Mouse (Mus musculus): ENCODE measurements around the gene Zfp13. TPM values are rescaled to one million over a fixed set of nuclear protein-coding genes. Genes with fewer than 3 reads are reported as not detected.
"Not testable (repeated sequence)": the region's sequence is repeated elsewhere in the genome, so short reads cannot be mapped to it uniquely, and the experiment has no call there.

Gene Zfp13
- polyA plus RNA-seq, 1 experiment from 2014 or later: 30.2 TPM

- H3K4me2 ChIP-seq (replicated peaks): peak overlapping the region; percentile 45
- WGBS: 4% methylated on average over 27 of the region's 27 CpGs
- H3K27ac ChIP-seq (replicated peaks): no peak overlapping the region
- H3K4me1 ChIP-seq: peaks cover 13% of the 10 kb centered on the region
- no peaks in the 10 kb centered on the region for H3K9me3 ChIP-seq
- ATAC-seq (replicated peaks): no peak
- peak overlapping the region; percentile 20; the same call in 1 of the 2 replicates for H3K9ac ChIP-seq (replicated peaks)
- H3K36me3 ChIP-seq: no peaks in the 10 kb centered on the region
- H3K4me3 ChIP-seq: peak overlapping the region; percentile 30
- H3K27me3 ChIP-seq: peaks cover 46% of the 10 kb centered on the region
Observed at GRCm38 (mm10) chr17:23537554-23538255, 61.6 kb downstream of the Zfp13 start.

- WGBS: 1% methylated on average over 18 of the region's 29 CpGs
- not testable (repeated sequence) for H3K4me2 ChIP-seq (replicated peaks); H3K4me3 ChIP-seq; H3K36me3 ChIP-seq; H3K9me3 ChIP-seq; ATAC-seq (replicated peaks); H3K27ac ChIP-seq (replicated peaks); H3K4me1 ChIP-seq; H3K9ac ChIP-seq (replicated peaks)
- H3K27me3 ChIP-seq: peaks cover 40% of the 10 kb centered on the region
Observed at GRCm38 (mm10) chr17:23535046-23535788, 64.1 kb downstream of the Zfp13 start.

DNA sequence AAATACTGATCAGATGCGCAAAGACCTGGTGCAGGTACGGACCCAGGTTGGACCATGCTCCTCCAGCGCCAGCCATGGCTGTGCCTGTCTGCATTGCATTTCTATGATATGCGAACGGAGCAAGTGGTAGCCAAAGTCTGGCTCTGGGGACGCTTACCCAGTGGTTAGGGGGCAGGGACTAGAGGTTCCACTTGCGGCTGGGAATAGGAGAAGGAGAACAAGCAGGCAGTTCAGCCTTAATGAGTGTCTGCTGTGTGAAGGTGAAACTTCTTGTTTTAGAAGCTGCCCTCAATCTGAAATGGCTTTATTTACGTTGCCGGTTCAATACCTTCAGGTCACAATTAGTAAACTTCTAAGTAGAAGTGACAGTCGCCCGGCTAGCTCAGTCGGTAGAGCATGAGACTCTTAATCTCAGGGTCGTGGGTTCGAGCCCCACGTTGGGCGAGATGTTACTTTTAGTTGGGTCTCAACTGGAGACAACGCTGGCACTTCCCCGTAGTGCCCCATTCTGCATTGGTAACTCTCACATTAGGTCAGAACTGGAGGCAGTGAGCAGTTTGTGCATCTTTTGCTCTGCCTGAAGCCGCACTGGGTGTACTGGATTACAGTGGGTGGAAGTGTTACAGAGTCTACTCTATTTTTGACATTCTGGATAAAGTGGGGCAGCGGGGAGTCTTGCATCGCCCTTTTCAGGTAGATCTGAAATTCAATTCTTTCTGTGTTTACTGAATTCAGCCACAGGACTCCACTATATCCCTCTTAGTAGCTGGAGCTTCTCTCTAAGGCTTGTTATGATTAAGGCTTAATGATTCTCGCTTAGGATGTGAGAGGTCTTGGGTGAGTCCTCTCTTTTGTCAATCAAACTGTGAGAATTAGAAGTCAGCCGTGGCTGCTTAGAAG lies 65.4 kb downstream of the Zfp13 start:
- H3K27ac ChIP-seq (replicated peaks); ATAC-seq (replicated peaks); H3K4me2 ChIP-seq (replicated peaks); H3K9me3 ChIP-seq; H3K4me3 ChIP-seq; H3K4me1 ChIP-seq; H3K36me3 ChIP-seq; H3K9ac ChIP-seq (replicated peaks): not testable (repeated sequence)
- 6% methylated on average over 11 of the region's 23 CpGs for WGBS
- H3K27me3 ChIP-seq: peaks cover 26% of the 10 kb centered on the region

- 31% methylated on average over 1 of the region's 1 CpGs for WGBS
- H3K27me3 ChIP-seq: not testable (repeated sequence)
Observed at GRCm38 (mm10) chr17:23531408-23531807, 67.9 kb downstream of the Zfp13 start.

More at GRCm38 (mm10) chr17:23531408-23531807, 67.9 kb downstream of the Zfp13 start:
- H3K4me1 ChIP-seq; H3K9ac ChIP-seq (replicated peaks); H3K27ac ChIP-seq (replicated peaks); H3K9me3 ChIP-seq; H3K4me3 ChIP-seq; ATAC-seq (replicated peaks); H3K36me3 ChIP-seq; H3K4me2 ChIP-seq (replicated peaks): not testable (repeated sequence)

Other genes starting within 250 kb of the Zfp13 start
- gene Vmn2r116, start 214.9 kb downstream of the Zfp13 start, polyA plus RNA-seq (2015; fragmentation: Nextera tagmentation; extraction: Ambion mirVana): not detected in 2 replicates
- not detected in 2 replicates for gene Vmn2r117, start 119.8 kb downstream of the Zfp13 start, polyA plus RNA-seq (2015; fragmentation: Nextera tagmentation; extraction: Ambion mirVana)
- gene Zfp213, start 35.2 kb downstream of the Zfp13 start, polyA plus RNA-seq (2015; fragmentation: Nextera tagmentation; extraction: Ambion mirVana): 21.0 and 21.5 TPM in 2 replicates
- not detected in 2 replicates for gene Zscan10, start 1.4 kb upstream of the Zfp13 start, polyA plus RNA-seq (2015; fragmentation: Nextera tagmentation; extraction: Ambion mirVana)
- gene Mmp25, start 45.8 kb upstream of the Zfp13 start, polyA plus RNA-seq (2015; fragmentation: Nextera tagmentation; extraction: Ambion mirVana): 1.3 and 1.7 TPM in 2 replicates
- gene Bicdl2, start 61.0 kb upstream of the Zfp13 start, polyA plus RNA-seq (2015; fragmentation: Nextera tagmentation; extraction: Ambion mirVana): 0.22 TPM in 1 of 2 replicates, not detected in the other
- gene Hcfc1r1, start 74.1 kb upstream of the Zfp13 start, polyA plus RNA-seq (2015; fragmentation: Nextera tagmentation; extraction: Ambion mirVana): 90.3 and 92.0 TPM in 2 replicates
- 39.4 and 39.5 TPM in 2 replicates for gene Thoc6, start 74.4 kb upstream of the Zfp13 start, polyA plus RNA-seq (2015; fragmentation: Nextera tagmentation; extraction: Ambion mirVana)
- gene Tnfrsf12a, start 78.0 kb upstream of the Zfp13 start, polyA plus RNA-seq (2015; fragmentation: Nextera tagmentation; extraction: Ambion mirVana): 3.6 and 5.5 TPM in 2 replicates
- gene Cldn6, start 79.8 kb upstream of the Zfp13 start, polyA plus RNA-seq (2015; fragmentation: Nextera tagmentation; extraction: Ambion mirVana): 0.42 and 0.50 TPM in 2 replicates
- 1.2 TPM in 2 replicates for gene Cldn9, start 84.5 kb upstream of the Zfp13 start, polyA plus RNA-seq (2015; fragmentation: Nextera tagmentation; extraction: Ambion mirVana)
- not detected in 2 replicates for gene 1520401A03Rik, start 123.3 kb upstream of the Zfp13 start, polyA plus RNA-seq (2015; fragmentation: Nextera tagmentation; extraction: Ambion mirVana)
- 26.7 and 28.4 TPM in 2 replicates for gene Pkmyt1, start 126.8 kb upstream of the Zfp13 start, polyA plus RNA-seq (2015; fragmentation: Nextera tagmentation; extraction: Ambion mirVana)
- gene Paqr4, start 141.4 kb upstream of the Zfp13 start, polyA plus RNA-seq (2015; fragmentation: Nextera tagmentation; extraction: Ambion mirVana): 39.4 and 39.7 TPM in 2 replicates
- 0.48 and 0.50 TPM in 2 replicates for gene Kremen2, start 146.3 kb upstream of the Zfp13 start, polyA plus RNA-seq (2015; fragmentation: Nextera tagmentation; extraction: Ambion mirVana)
- 162 and 164 TPM in 2 replicates for gene Flywch1, start 172.1 kb upstream of the Zfp13 start, polyA plus RNA-seq (2015; fragmentation: Nextera tagmentation; extraction: Ambion mirVana)
- 30.7 and 31.9 TPM in 2 replicates for gene Flywch2, start 186.6 kb upstream of the Zfp13 start, polyA plus RNA-seq (2015; fragmentation: Nextera tagmentation; extraction: Ambion mirVana)
- 562 and 569 TPM in 2 replicates for gene Srrm2, start 191.0 kb upstream of the Zfp13 start, polyA plus RNA-seq (2015; fragmentation: Nextera tagmentation; extraction: Ambion mirVana)
- gene Elob, start 229.6 kb upstream of the Zfp13 start, polyA plus RNA-seq (2015; fragmentation: Nextera tagmentation; extraction: Ambion mirVana): 1,149 and 1,206 TPM in 2 replicates
- not detected in 2 replicates for gene Prss33, start 236.6 kb upstream of the Zfp13 start, polyA plus RNA-seq (2015; fragmentation: Nextera tagmentation; extraction: Ambion mirVana)
- gene Prss32, start 244.4 kb upstream of the Zfp13 start, polyA plus RNA-seq (2015; fragmentation: Nextera tagmentation; extraction: Ambion mirVana): not detected in 2 replicates
- 0.52 and 1.0 TPM in 2 replicates for gene Prss41, start 244.7 kb upstream of the Zfp13 start, polyA plus RNA-seq (2015; fragmentation: Nextera tagmentation; extraction: Ambion mirVana)